Mouse (Mus musculus) urinary bladder, postnatal 36 days (tissue): Measurements from ENCODE around the gene Cox20.
A peak's percentile ranks its signal among the peaks of the same experiment; 100 is the strongest.
"Not testable (repeated sequence)": the region's sequence is repeated elsewhere in the genome, so short reads cannot be mapped to it uniquely, and the experiment has no call there.

Experiments used
- DNase-seq, 2 experiments: peaks; one replicate each; pipeline ENCODE4 v3.0.0; 2022; ENCODE audit warnings: low spot score in 2 of 2, mixed read lengths in 1 of 2

Gene Cox20

GRCm38 (mm10) chr1:178320038-178320722 is 1.2 kb downstream of the Cox20 start:
- DNase-seq, result no peak

DNA sequence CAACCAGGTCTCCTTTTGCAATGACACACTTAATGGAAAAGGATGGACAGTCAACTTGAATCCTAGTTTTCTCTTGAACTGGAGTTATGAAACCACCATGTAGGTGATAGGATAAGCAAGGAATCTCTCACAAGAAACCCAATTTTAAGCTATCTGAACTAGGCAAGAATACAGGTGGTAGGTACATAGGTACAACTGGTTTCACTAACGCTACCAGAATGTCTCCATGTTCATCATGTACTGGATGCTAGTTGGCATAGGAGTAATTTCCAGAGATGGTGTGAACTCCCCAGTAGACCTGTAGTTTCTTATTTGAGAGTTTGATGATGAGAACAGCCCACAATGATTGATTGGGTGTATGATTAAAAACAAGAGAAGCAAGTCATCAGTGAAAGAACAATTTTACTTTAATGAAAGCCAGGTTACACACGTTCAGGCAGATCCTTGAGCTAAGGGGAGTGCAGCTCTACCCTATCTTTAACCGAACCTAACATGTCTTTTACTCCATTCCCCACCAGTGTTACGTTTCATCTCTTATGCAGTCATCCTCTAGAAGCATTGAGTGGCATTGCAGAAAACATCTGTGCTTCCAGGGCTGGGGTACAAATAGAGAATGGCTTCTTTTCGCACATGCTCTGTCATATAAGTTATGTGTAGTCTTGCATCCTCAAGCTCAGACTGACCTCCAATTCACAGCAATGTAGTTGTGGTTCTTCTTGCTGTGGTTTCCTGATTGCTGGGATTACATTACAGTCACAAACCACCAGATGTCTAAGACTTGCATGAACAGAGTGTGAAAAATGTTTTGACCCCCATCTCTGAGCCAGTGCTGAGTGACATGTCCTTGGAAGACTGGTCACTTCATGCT is 2.0 kb downstream of the Cox20 start:
- no peak for DNase-seq

- no peak for DNase-seq
Observed at GRCm38 (mm10) chr1:178321730-178322357, 2.9 kb downstream of the Cox20 start.

DNA sequence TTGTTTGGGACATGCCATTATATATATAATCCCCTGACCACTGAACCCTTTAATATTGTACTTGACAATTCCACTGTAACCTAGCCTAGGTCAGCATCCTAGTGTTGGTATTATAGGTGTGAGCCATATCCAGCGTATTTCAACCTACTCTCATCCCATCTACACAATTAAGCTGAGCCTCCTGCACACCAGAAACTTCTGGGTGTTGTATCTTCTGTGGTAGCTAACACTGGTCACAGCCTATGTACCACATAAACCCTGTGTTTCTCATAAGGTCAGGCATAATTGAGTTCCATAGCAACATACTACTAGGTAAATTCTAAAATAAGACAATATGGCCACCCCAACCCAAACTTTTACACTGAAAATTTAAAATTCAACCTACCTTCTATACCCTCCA is 4.3 kb downstream of the Cox20 start:
- DNase-seq, result no peak

- no peak for DNase-seq
Observed at GRCm38 (mm10) chr1:178324568-178324967, 5.6 kb downstream of the Cox20 start.

DNA sequence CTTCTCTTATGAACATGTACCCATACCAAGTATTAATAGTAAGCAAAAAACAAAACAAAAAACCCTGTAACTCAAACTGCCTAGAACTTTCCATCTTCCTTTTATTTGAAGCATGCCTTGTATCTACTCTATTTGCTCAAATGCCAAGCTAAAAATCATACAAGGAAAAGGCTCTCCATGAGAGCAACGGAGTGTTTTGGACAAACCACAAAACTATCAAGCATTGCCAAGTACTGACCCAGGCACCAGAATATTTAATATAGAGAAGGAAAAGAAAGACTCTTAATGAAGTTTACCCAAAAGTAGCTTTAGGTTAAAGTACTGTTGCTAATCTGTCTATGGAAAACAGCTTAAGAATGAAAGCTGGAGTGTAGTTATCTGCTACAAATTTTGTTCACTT is 7.4 kb downstream of the Cox20 start:
- DNase-seq, result no peak

- no peak for DNase-seq
Observed at GRCm38 (mm10) chr1:178326950-178327349, 8.0 kb downstream of the Cox20 start.

DNA sequence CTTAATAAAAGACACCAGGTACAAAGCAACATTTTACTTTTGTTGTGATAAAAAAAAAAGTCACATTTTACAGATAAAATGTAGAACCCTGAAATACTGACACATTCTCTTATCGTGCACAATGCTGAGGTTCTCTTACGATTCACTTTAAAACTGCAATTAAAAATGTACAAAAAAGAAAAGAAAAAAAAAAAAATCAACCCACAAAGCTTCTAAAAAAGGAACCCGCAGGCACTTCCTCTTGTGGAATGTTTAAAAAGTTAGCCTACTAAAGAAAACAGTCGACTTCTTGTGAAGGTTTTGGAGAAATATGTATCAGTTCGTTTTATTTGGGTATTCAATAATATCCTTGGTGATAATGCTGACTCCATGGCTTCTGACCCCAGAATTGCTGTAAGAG is 10.1 kb downstream of the Cox20 start:
- no peak for DNase-seq

- no peak for DNase-seq
Observed at GRCm38 (mm10) chr1:178329946-178330345, 11.0 kb downstream of the Cox20 start.

DNA sequence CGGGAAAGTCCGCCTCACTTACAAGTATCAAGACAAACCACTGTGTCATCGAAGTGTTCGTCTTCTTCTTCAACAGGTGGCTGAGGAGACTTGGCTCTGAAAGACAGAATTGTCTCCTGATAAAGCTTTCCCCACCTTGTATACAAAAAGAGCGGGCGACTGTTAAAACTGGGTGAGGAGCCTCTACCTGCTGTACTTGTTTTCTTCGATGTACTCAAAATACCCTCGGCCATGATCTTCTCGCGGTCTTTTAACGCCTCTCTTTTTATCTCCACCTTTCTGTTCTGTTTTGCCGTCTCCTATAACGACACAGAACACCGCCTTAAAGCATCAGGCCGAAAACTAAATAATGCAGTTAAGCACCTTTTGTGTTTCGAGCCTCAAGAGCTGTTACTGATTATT is 16.9 kb downstream of the Cox20 start:
- DNase-seq, result no peak

DNA sequence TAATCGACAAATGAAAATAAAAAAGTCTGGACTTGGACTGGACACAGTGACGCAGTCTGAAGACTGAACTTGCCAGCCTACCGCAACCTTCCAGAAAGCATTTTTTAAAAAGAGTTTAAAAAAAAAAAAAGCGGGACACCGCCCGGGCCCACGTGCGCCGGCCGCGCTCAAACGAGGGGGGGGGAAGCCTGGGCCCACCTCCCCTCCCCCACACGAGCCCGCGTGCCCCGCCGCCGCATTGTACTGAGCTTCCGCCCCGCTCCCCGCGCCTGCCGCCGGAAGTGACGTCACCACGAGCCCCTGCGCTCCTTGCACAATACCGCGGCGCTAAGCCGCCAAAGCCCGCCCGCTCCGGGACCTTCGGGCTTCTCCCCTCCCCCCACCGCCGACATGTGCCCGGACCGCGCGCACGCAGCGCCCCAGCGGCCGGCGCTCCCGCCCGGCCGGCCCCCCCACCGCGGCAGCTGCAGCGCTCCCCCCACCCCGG is 17.4 kb downstream of the Cox20 start:
- peak; percentile 83 to 96 for DNase-seq

DNA sequence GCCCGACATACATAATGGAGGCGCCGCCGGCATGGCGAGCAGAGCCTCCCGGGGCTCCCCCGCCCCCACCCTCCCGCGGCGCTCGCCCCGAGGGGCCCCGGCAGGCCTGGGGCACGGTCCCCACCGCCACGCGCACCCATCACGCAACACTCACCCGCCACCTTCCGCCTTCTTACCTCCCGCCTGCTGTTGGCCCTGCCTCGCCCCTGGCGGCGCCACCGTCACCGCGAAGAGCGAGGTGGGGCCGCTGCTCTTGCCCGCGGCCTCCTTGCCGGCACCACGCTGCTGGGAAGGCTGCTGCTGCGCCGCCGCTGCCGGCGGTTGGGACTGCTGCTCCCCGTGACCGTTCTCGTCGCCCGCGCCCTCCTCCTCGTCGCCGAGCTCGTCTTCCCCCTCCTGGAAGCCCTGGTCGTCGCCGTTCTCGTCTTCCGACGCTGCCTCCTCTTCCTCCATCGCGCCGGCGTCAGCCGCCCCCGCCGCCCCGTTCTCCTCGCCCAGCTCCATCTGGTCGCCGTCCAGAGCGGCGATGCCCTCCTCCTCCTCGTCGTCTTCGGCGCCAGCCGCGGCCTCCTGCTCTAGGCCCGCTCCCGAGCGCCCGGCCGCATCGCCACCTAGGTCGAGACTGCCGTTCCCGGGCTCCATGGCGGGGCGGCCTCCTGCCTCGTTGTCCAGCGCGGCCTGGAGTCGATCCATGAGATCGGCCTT is 18.0 kb downstream of the Cox20 start:
- peak; percentile 22 to 30 for DNase-seq

- DNase-seq, result peak; percentile 94 to 96
Observed at GRCm38 (mm10) chr1:178337551-178338317, 18.8 kb downstream of the Cox20 start, which contains the start of gene Hnrnpu. Hnrnpu (minus strand) TSS chr1:178337797.

- peak; percentile 44 to 46 for DNase-seq
Observed at GRCm38 (mm10) chr1:178338318-178338641, 19.4 kb downstream of the Cox20 start.

DNA sequence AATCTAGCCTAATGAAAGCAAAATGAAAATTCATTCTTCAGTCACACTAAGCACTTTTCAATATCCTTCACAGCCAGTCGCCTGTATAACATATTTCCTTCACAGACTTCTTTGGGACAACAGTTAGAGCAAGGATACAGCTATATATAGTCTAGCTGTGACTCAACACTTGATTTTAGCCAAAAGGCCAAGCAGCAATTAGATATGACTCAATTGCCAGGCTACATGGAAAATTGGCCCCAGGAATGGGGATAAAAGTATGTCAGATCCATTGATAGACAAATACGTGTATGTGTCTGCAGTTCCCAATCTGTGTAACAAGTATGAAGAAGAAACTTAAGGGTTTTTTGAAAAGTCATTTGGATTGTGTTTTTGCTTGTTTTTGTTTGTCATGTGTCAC is 21.3 kb downstream of the Cox20 start:
- no peak for DNase-seq

DNA sequence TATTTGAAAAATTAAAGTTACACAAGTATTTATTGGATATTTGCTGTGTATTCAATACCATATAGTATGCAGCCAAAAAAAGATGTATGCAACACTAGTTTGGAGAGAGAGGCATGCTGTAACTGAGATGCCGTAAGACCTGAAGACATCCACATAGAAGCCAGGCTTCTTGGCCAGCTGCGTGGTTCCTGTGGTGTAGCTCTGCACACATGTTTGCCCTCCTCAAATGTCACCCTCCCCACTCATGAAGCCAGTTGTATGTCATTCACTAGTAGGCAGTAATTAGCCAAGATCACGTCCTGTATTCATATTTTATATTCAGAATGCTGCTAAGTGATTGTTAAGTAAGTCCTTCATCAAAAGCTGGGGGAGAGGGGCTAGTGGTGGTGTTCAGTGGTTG is 22.5 kb downstream of the Cox20 start:
- DNase-seq, result no peak

- DNase-seq, result no peak
Observed at GRCm38 (mm10) chr1:178342063-178342462, 23.1 kb downstream of the Cox20 start.

DNA sequence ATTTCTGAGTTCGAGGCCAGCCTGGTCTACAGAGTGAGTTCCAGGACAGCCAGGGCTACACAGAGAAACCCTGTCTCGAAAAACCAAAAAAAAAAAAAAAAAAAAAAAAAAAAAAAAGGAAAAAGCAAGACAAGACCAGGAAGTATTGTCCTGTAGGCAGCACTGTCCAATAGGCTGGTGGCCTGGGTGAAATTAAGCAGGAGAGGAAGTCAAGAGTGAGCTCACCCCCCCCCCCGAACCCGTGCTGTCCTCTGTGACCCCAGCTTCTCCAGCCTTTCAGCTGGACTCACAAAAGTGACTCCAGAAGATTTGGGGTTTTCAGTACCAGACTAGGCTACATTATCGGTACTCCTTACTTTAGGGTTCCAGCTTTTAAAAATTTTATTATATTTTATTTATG is 23.7 kb downstream of the Cox20 start:
- no peak for DNase-seq

GRCm38 (mm10) chr1:178344071-178344805 is 25.3 kb downstream of the Cox20 start:
- DNase-seq, result not testable (repeated sequence)

GRCm38 (mm10) chr1:178350792-178351191 is 31.9 kb downstream of the Cox20 start:
- DNase-seq, result no peak
